Mouse (Mus musculus): Measurements from ENCODE around the gene Emp1. TPM values are rescaled to one million over a fixed set of nuclear protein-coding genes. Genes with fewer than 3 reads are reported as not detected.

The Emp1 gene
- total and polyA plus RNA-seq, 2 experiments from 2014 or later, result 8.6 to 53.2 TPM

DNA sequence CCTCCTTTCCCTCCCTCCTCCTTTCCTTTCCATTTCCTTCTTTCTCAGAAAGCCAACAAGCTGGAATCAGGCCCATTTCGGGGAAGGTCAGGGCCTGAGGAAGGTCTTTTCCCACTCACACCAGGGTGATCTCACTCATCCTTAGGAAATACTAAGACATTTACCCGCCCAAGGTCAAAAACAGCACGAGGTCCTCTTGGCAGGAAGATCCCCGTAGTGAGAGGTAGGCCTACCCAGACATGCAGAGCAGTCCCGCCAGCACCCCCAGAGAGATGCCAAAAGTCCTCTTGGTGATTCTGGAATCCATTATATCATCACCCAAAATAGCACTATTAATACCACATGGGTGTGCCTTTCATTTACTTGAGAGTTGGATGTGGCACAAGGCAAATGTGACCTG, 36.5 kb downstream of the Emp1 start:
- H3K4me2 ChIP-seq (ENCODE audit: low read depth, low read length), result no peak overlapping the region
- DNase-seq (ENCODE audit: low spot score) (no peak), ATAC-seq (no peak)
- H3K4me3 ChIP-seq (ENCODE audit: low read length), result no peak overlapping the region
- no peak overlapping the region for H3K9ac ChIP-seq (replicated peaks; ENCODE audit: low read length)
- WGBS, result 69% methylated on average over 5 of the region's 5 CpGs
- no peak for TF ChIP-seq CTCF (IDR thresholded peaks at IDR 0.05; ENCODE audit: low read depth)
- no peak overlapping the region for H3K27ac ChIP-seq
- no peaks in the 10 kb centered on the region for H3K4me1 ChIP-seq (ENCODE audit: insufficient read depth, low read length)
- H3K9me3 ChIP-seq (ENCODE audit: low read length), result no peaks in the 10 kb centered on the region
- no peaks in the 10 kb centered on the region for H3K36me3 ChIP-seq (ENCODE audit: insufficient read depth, low read length)
- no peaks in the 10 kb centered on the region for H3K27me3 ChIP-seq (ENCODE audit: insufficient read depth, low read length)

- no peaks in the 10 kb centered on the region for H3K27me3 ChIP-seq (ENCODE audit: insufficient read depth, low read length)
- H3K36me3 ChIP-seq (ENCODE audit: insufficient read depth, low read length), result no peaks in the 10 kb centered on the region
- TF ChIP-seq CTCF (IDR thresholded peaks at IDR 0.05; ENCODE audit: low read depth), result peak; percentile 78
- H3K4me2 ChIP-seq (ENCODE audit: low read depth, low read length), result no peak overlapping the region
- DNase-seq (ENCODE audit: low spot score) (peak; percentile 74), ATAC-seq (no peak)
- no peak overlapping the region for H3K9ac ChIP-seq (replicated peaks; ENCODE audit: low read length)
- H3K4me1 ChIP-seq (ENCODE audit: insufficient read depth, low read length), result no peaks in the 10 kb centered on the region
- WGBS, result 47% methylated on average over 3 of the region's 3 CpGs
- H3K9me3 ChIP-seq (ENCODE audit: low read length), result no peaks in the 10 kb centered on the region
- H3K27ac ChIP-seq, result no peak overlapping the region
- H3K4me3 ChIP-seq (ENCODE audit: low read length), result no peak overlapping the region
These were observed 38.0 kb downstream of the Emp1 start for GRCm38 (mm10) chr6:135400306-135400705.

DNA sequence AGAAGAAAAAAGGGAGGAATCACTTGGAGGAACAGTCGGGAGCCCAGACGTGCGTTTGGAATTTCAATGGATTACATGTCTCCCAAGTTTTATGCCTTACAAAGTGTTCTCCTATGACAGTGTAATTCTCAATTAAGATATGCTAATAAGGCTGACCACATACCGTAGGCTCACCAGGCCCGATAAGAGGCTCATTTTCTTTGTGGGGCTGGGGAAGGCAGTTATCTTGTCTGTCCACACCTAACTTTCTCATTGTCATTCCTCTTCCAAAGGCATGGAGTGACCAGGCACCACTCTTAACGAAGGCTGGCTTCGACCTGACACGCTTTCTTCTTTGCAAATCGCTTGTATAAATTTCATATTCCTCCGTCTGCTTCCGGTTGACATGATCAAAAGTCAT, 42.7 kb downstream of the Emp1 start:
- ATAC-seq, result no peak
- WGBS, result 83% methylated on average over 11 of the region's 11 CpGs

DNA sequence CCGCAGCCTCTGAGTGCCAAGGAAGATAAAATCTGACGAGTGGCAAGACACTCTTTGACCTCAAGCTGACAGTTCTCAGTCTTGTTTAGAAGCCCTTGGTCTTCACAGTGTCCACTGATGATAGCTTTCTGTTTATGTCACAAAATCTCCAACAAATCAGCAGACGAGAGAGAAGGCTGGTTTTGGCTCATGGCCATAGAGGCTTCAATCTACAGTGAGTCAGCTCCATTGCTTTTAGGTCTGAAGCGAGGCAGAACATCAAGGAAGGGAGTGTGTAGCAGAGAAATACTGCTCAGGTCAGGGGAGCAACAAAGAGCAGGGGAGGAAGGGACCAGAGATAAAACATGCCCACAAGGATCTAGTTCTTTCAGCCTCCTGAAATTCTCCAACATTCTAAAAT, 45.0 kb downstream of the Emp1 start:
- Histone ChIP-seq H3K4me1 (ENCODE audit: insufficient read depth, low read length) (no peaks in the 10 kb centered on the region), H3K27ac (no peak overlapping the region), H3K9me3 (ENCODE audit: low read length) (no peaks in the 10 kb centered on the region), H3K27me3 (ENCODE audit: insufficient read depth, low read length) (no peaks in the 10 kb centered on the region), H3K4me3 (ENCODE audit: low read length) (no peak overlapping the region), H3K9ac (replicated peaks; ENCODE audit: low read length) (no peak overlapping the region), H3K36me3 (ENCODE audit: insufficient read depth, low read length) (no peaks in the 10 kb centered on the region), H3K4me2 (ENCODE audit: low read depth, low read length) (no peak overlapping the region)
- DNase-seq (ENCODE audit: low spot score) (no peak), ATAC-seq (no peak)
- WGBS, result 64% methylated on average over 4 of the region's 4 CpGs
- no peak for TF ChIP-seq CTCF (IDR thresholded peaks at IDR 0.05; ENCODE audit: low read depth)

More for the DNA sequence above, 42.7 kb downstream of the Emp1 start:
- no peak overlapping the region for H3K27ac ChIP-seq
- H3K9ac ChIP-seq (replicated peaks; ENCODE audit: low read length), result no peak overlapping the region
- no peak overlapping the region for H3K4me2 ChIP-seq (ENCODE audit: low read depth, low read length)
- H3K27me3 ChIP-seq (ENCODE audit: insufficient read depth, low read length), result no peaks in the 10 kb centered on the region
- H3K4me1 ChIP-seq (ENCODE audit: insufficient read depth, low read length), result no peaks in the 10 kb centered on the region
- no peak for TF ChIP-seq CTCF (IDR thresholded peaks at IDR 0.05; ENCODE audit: low read depth)
- no peak for DNase-seq (ENCODE audit: low spot score)
- no peak overlapping the region for H3K4me3 ChIP-seq (ENCODE audit: low read length)
- H3K36me3 ChIP-seq (ENCODE audit: insufficient read depth, low read length), result no peaks in the 10 kb centered on the region
- no peaks in the 10 kb centered on the region for H3K9me3 ChIP-seq (ENCODE audit: low read length)

GRCm38 (mm10) chr6:135411712-135412319, 49.5 kb downstream of the Emp1 start:
- H3K27ac ChIP-seq, result no peak overlapping the region
- no peak for TF ChIP-seq CTCF (IDR thresholded peaks at IDR 0.05; ENCODE audit: low read depth)
- ATAC-seq, result no peak
- H3K4me2 ChIP-seq (ENCODE audit: low read depth, low read length), result no peak overlapping the region
- H3K9ac ChIP-seq (replicated peaks; ENCODE audit: low read length), result no peak overlapping the region
- no peaks in the 10 kb centered on the region for H3K27me3 ChIP-seq (ENCODE audit: insufficient read depth, low read length)
- no peaks in the 10 kb centered on the region for H3K36me3 ChIP-seq (ENCODE audit: insufficient read depth, low read length)
- no peaks in the 10 kb centered on the region for H3K4me1 ChIP-seq (ENCODE audit: insufficient read depth, low read length)
- H3K4me3 ChIP-seq (ENCODE audit: low read length), result no peak overlapping the region
- WGBS, result 82% methylated on average over 10 of the region's 10 CpGs
- no peaks in the 10 kb centered on the region for H3K9me3 ChIP-seq (ENCODE audit: low read length)
- no peak for DNase-seq (ENCODE audit: low spot score)

DNA sequence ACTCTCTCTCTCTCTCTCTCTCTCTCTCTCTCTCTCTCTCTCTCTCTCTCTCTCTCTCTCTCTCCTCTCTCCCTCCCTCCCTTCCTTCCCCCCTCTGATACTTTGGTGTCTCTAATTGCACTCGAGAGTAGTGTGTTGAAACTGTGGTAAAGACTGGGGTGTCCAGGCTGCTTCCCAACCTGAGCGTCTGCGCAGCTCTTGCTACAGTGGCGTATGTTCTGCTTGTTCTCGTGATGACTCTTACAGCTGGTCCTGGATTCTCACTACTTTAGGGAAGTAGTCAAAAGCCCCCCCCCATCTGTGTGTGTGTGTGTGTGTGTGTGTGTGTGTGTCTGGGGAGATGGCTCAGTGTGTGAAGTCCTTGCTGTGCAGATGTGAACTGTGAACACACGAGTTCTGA, 50.3 kb downstream of the Emp1 start:
- ATAC-seq (no peak), DNase-seq (ENCODE audit: low spot score) (no peak)
- no peaks in the 10 kb centered on the region for H3K27me3 ChIP-seq (ENCODE audit: insufficient read depth, low read length)
- H3K4me3 ChIP-seq (ENCODE audit: low read length), result no peak overlapping the region
- WGBS, result 85% methylated on average over 6 of the region's 6 CpGs
- no peak for TF ChIP-seq CTCF (IDR thresholded peaks at IDR 0.05; ENCODE audit: low read depth)
- no peaks in the 10 kb centered on the region for H3K4me1 ChIP-seq (ENCODE audit: insufficient read depth, low read length)
- H3K4me2 ChIP-seq (ENCODE audit: low read depth, low read length), result no peak overlapping the region
- no peak overlapping the region for H3K27ac ChIP-seq
- H3K36me3 ChIP-seq (ENCODE audit: insufficient read depth, low read length), result no peaks in the 10 kb centered on the region
- H3K9me3 ChIP-seq (ENCODE audit: low read length), result no peaks in the 10 kb centered on the region
- no peak overlapping the region for H3K9ac ChIP-seq (replicated peaks; ENCODE audit: low read length)

GRCm38 (mm10) chr6:135417459-135417858, 55.1 kb downstream of the Emp1 start:
- ATAC-seq (peak; percentile 61; the same call in 1 of the 2 replicates), DNase-seq (ENCODE audit: low spot score) (peak; percentile 66)
- no peaks in the 10 kb centered on the region for H3K4me1 ChIP-seq (ENCODE audit: insufficient read depth, low read length)
- H3K9ac ChIP-seq (replicated peaks; ENCODE audit: low read length), result no peak overlapping the region
- no peaks in the 10 kb centered on the region for H3K9me3 ChIP-seq (ENCODE audit: low read length)
- no peaks in the 10 kb centered on the region for H3K27me3 ChIP-seq (ENCODE audit: insufficient read depth, low read length)
- 29% methylated on average over 5 of the region's 5 CpGs for WGBS
- H3K27ac ChIP-seq, result no peak overlapping the region
- no peaks in the 10 kb centered on the region for H3K36me3 ChIP-seq (ENCODE audit: insufficient read depth, low read length)
- peak; percentile 96 for TF ChIP-seq CTCF (IDR thresholded peaks at IDR 0.05; ENCODE audit: low read depth)
- no peak overlapping the region for H3K4me3 ChIP-seq (ENCODE audit: low read length)
- H3K4me2 ChIP-seq (ENCODE audit: low read depth, low read length), result no peak overlapping the region

Data from hindbrain, postnatal 0 days (tissue).